Mouse (Mus musculus) brain, embryonic 14.5 days (tissue): ENCODE data around the gene Kif5a.
A peak's percentile ranks its signal among the peaks of the same experiment; 100 is the strongest.

Experiments used
- CTCF ChIP-seq: fragments of 200-500 bp; IDR thresholded peaks from 2 replicates; pipeline ENCODE4 v1.5.1; 2012; ENCODE audit warnings: inconsistent platforms, mild to moderate bottlenecking, moderate library complexity, borderline replicate concordance; ENCODE audit not compliant: insufficient read depth, insufficient read length; ENCODE audit errors: extremely low read depth
- POLR2A ChIP-seq: fragments of 200-500 bp; IDR thresholded peaks from 2 replicates; pipeline ENCODE4 v1.6.1; 2012; ENCODE audit warnings: mild to moderate bottlenecking, inconsistent platforms, borderline replicate concordance; ENCODE audit not compliant: poor library complexity, insufficient read depth, insufficient read length, severe bottlenecking; ENCODE audit errors: extremely low read depth

- TF ChIP-seq CTCF: no peak
- TF ChIP-seq POLR2A: peak; percentile 73; the same call in 1 of the 2 replicates
Measured at GRCm38 (mm10) chr10:127211414-127211854, 51.7 kb downstream of the Kif5a start, which contains the start of gene Pip4k2c.
